Mouse (Mus musculus) hindbrain, embryonic 12.5 days (tissue): Measurements from ENCODE around the gene Dgkh. TPM values are rescaled to one million over a fixed set of nuclear protein-coding genes. Genes with fewer than 3 reads are reported as not detected.
"Not testable (repeated sequence)": the region's sequence is repeated elsewhere in the genome, so short reads cannot be mapped to it uniquely, and the experiment has no call there.

Experiments
- ATAC-seq: fragments of 200-750 bp; cut with Nextera tagmentation; 2 replicates; pipeline ENCODE4 v1.8.0; 2017; ENCODE audit warnings: moderate TSS enrichment; ENCODE audit not compliant: low FRiP score
- H3K27ac ChIP-seq: fragments of 300-500 bp; sonication (generic); 2 replicates; pipeline ENCODE4 v1.5.1; 2016; ENCODE audit warnings: mild to moderate bottlenecking
- H3K27me3 ChIP-seq: fragments of 300-500 bp; sonication (generic); 2 replicates; pipeline ENCODE4 v1.6.1; 2016; ENCODE audit warnings: mild to moderate bottlenecking
- H3K36me3 ChIP-seq: fragments of 300-500 bp; sonication (generic); 2 replicates; pipeline ENCODE4 v1.6.1; 2016; ENCODE audit warnings: mild to moderate bottlenecking
- H3K4me1 ChIP-seq: fragments of 300-500 bp; sonication (generic); 2 replicates; pipeline ENCODE4 v1.6.1; 2016
- H3K4me2 ChIP-seq: fragments of 300-500 bp; sonication (generic); replicated peaks from 2 replicates; pipeline ENCODE4 v1.6.1; 2016; ENCODE audit warnings: mild to moderate bottlenecking
- H3K4me3 ChIP-seq: fragments of 300-500 bp; sonication (generic); 2 replicates; pipeline ENCODE4 v1.5.1; 2016; ENCODE audit warnings: mild to moderate bottlenecking
- H3K9ac ChIP-seq: fragments of 300-500 bp; sonication (generic); 2 replicates; pipeline ENCODE4 v1.6.1; 2016; ENCODE audit warnings: mild to moderate bottlenecking, moderate library complexity
- H3K9me3 ChIP-seq: fragments of 300-500 bp; sonication (generic); replicated peaks from 2 replicates; pipeline ENCODE4 v1.6.1; 2016; ENCODE audit warnings: mild to moderate bottlenecking
- WGBS: fragments of 180-500 bp; shearing (Covaris S2); methylation state at CpG from one replicate; pipeline ENCODE4 v1.1.7; 2016; 5-methylcytosine and 5-hydroxymethylcytosine counted together
- polyA plus RNA-seq: library from polyadenylated mRNA; unstranded; fragments of >200 nt; fragmentation: Nextera tagmentation; extraction: Ambion mirVana; gene quantifications from 2 replicates; pipeline ENCODE4 v1.2.1, GENCODE M21; 2016

The Dgkh gene
- polyA plus RNA-seq, 1 experiment from 2014 or later: 2.8 TPM

- no peak overlapping the region for H3K9ac ChIP-seq
- H3K27me3 ChIP-seq: no peaks in the 10 kb centered on the region
- no peak overlapping the region for H3K27ac ChIP-seq
- H3K4me2 ChIP-seq: no peak overlapping the region
- H3K36me3 ChIP-seq: peaks cover 25% of the 10 kb centered on the region
- H3K9me3 ChIP-seq: no peaks in the 10 kb centered on the region
- 80% methylated on average over 13 of the region's 13 CpGs for WGBS
- no peak overlapping the region for H3K4me3 ChIP-seq
- no peaks in the 10 kb centered on the region for H3K4me1 ChIP-seq
- no peak for ATAC-seq
Observed at GRCm38 (mm10) chr14:78584222-78584621, 148.4 kb downstream of the Dgkh start.

- Histone ChIP-seq H3K9ac (no peak overlapping the region), H3K4me3 (no peak overlapping the region), H3K4me1 (no peaks in the 10 kb centered on the region), H3K27me3 (no peaks in the 10 kb centered on the region), H3K9me3 (no peaks in the 10 kb centered on the region), H3K4me2 (no peak overlapping the region), H3K36me3 (peaks cover 25% of the 10 kb centered on the region), H3K27ac (no peak overlapping the region)
- ATAC-seq: no peak
Observed at GRCm38 (mm10) chr14:78583168-78583567, 149.4 kb downstream of the Dgkh start.

GRCm38 (mm10) chr14:78575899-78576298 is 156.7 kb downstream of the Dgkh start:
- H3K4me3 ChIP-seq: no peak overlapping the region
- WGBS: 77% methylated on average over 13 of the region's 13 CpGs
- no peak for ATAC-seq
- H3K27ac ChIP-seq: no peak overlapping the region
- no peaks in the 10 kb centered on the region for H3K4me1 ChIP-seq
- H3K9me3 ChIP-seq: no peaks in the 10 kb centered on the region
- H3K9ac ChIP-seq: no peak overlapping the region
- no peaks in the 10 kb centered on the region for H3K27me3 ChIP-seq
- H3K4me2 ChIP-seq: no peak overlapping the region
- H3K36me3 ChIP-seq: peaks cover 12% of the 10 kb centered on the region; the same call in 1 of the 2 replicates

GRCm38 (mm10) chr14:78568410-78568809 is 164.2 kb downstream of the Dgkh start:
- Histone ChIP-seq H3K4me1 (peaks cover 2% of the 10 kb centered on the region; the same call in 1 of the 2 replicates), H3K36me3 (0 out of 2 replicates have a peak, but pooled peaks cover 2% of the 10 kb centered on the region), H3K9me3 (no peaks in the 10 kb centered on the region), H3K9ac (no peak overlapping the region), H3K27me3 (no peaks in the 10 kb centered on the region), H3K27ac (no peak overlapping the region), H3K4me3 (no peak overlapping the region), H3K4me2 (no peak overlapping the region)
- WGBS: 92% methylated on average over 5 of the region's 5 CpGs
- ATAC-seq: no peak

- Histone ChIP-seq H3K27me3 (no peaks in the 10 kb centered on the region), H3K9ac (no peak overlapping the region), H3K4me1 (peaks cover 2% of the 10 kb centered on the region; the same call in 1 of the 2 replicates), H3K4me3 (no peak overlapping the region), H3K4me2 (no peak overlapping the region), H3K36me3 (no peaks in the 10 kb centered on the region), H3K27ac (no peak overlapping the region), H3K9me3 (no peaks in the 10 kb centered on the region)
- 76% methylated on average over 4 of the region's 4 CpGs for WGBS
- ATAC-seq: no peak
Observed at GRCm38 (mm10) chr14:78566431-78566830, 166.1 kb downstream of the Dgkh start.

GRCm38 (mm10) chr14:78564292-78564691 is 168.3 kb downstream of the Dgkh start:
- H3K27me3 ChIP-seq: no peaks in the 10 kb centered on the region
- H3K4me2 ChIP-seq: no peak overlapping the region
- H3K4me1 ChIP-seq: peaks cover 2% of the 10 kb centered on the region; the same call in 1 of the 2 replicates
- H3K27ac ChIP-seq: no peak overlapping the region
- no peaks in the 10 kb centered on the region for H3K9me3 ChIP-seq
- H3K9ac ChIP-seq: no peak overlapping the region
- H3K4me3 ChIP-seq: no peak overlapping the region
- WGBS: 74% methylated on average over 2 of the region's 2 CpGs
- no peak for ATAC-seq
- H3K36me3 ChIP-seq: no peaks in the 10 kb centered on the region

GRCm38 (mm10) chr14:78563211-78563610 is 169.4 kb downstream of the Dgkh start:
- 81% methylated on average over 7 of the region's 7 CpGs for WGBS
- ATAC-seq: no peak
- H3K4me3 ChIP-seq: no peak overlapping the region

GRCm38 (mm10) chr14:78562121-78562520 is 170.5 kb downstream of the Dgkh start:
- WGBS: 86% methylated on average over 4 of the region's 4 CpGs
- no peaks in the 10 kb centered on the region for H3K36me3 ChIP-seq
- H3K9ac ChIP-seq: no peak overlapping the region
- no peak for ATAC-seq
- no peak overlapping the region for H3K27ac ChIP-seq
- H3K4me2 ChIP-seq: no peak overlapping the region
- no peak overlapping the region for H3K4me3 ChIP-seq
- H3K4me1 ChIP-seq: peaks cover 2% of the 10 kb centered on the region; the same call in 1 of the 2 replicates
- no peaks in the 10 kb centered on the region for H3K27me3 ChIP-seq
- H3K9me3 ChIP-seq: no peaks in the 10 kb centered on the region

More at GRCm38 (mm10) chr14:78563211-78563610, 169.4 kb downstream of the Dgkh start:
- Histone ChIP-seq H3K36me3 (no peaks in the 10 kb centered on the region), H3K27ac (no peak overlapping the region), H3K9me3 (no peaks in the 10 kb centered on the region), H3K4me2 (no peak overlapping the region), H3K4me1 (peaks cover 2% of the 10 kb centered on the region; the same call in 1 of the 2 replicates), H3K9ac (no peak overlapping the region), H3K27me3 (no peaks in the 10 kb centered on the region)

- H3K36me3 ChIP-seq: no peaks in the 10 kb centered on the region
- no peak overlapping the region for H3K4me2 ChIP-seq
- no peaks in the 10 kb centered on the region for H3K27me3 ChIP-seq
- no peak overlapping the region for H3K27ac ChIP-seq
- 95% methylated on average over 8 of the region's 8 CpGs for WGBS
- no peak overlapping the region for H3K4me3 ChIP-seq
- H3K9ac ChIP-seq: no peak overlapping the region
- no peak for ATAC-seq
- no peaks in the 10 kb centered on the region for H3K9me3 ChIP-seq
- H3K4me1 ChIP-seq: no peaks in the 10 kb centered on the region
Observed at GRCm38 (mm10) chr14:78559042-78559441, 173.5 kb downstream of the Dgkh start.

- H3K36me3 ChIP-seq, H3K27ac ChIP-seq: not testable (repeated sequence)
Observed at GRCm38 (mm10) chr14:78554830-78555229, 177.7 kb downstream of the Dgkh start.

GRCm38 (mm10) chr14:78553661-78554060 is 178.9 kb downstream of the Dgkh start:
- Histone ChIP-seq H3K9ac (no peak overlapping the region), H3K4me1 (no peaks in the 10 kb centered on the region), H3K9me3 (no peaks in the 10 kb centered on the region), H3K36me3 (no peaks in the 10 kb centered on the region), H3K27me3 (no peaks in the 10 kb centered on the region), H3K4me2 (no peak overlapping the region), H3K4me3 (no peak overlapping the region), H3K27ac (no peak overlapping the region)
- ATAC-seq: no peak
- 97% methylated on average over 6 of the region's 6 CpGs for WGBS

More at GRCm38 (mm10) chr14:78554830-78555229, 177.7 kb downstream of the Dgkh start:
- not testable (repeated sequence) for H3K27me3 ChIP-seq, H3K4me2 ChIP-seq, H3K4me1 ChIP-seq, H3K9ac ChIP-seq, H3K4me3 ChIP-seq, ATAC-seq, H3K9me3 ChIP-seq
- WGBS: 73% methylated on average over 3 of the region's 3 CpGs

GRCm38 (mm10) chr14:78548807-78549206 is 183.8 kb downstream of the Dgkh start:
- Histone ChIP-seq H3K9me3 (no peaks in the 10 kb centered on the region), H3K27me3 (no peaks in the 10 kb centered on the region), H3K36me3 (no peaks in the 10 kb centered on the region), H3K27ac (no peak overlapping the region), H3K9ac (no peak overlapping the region), H3K4me2 (no peak overlapping the region), H3K4me1 (no peaks in the 10 kb centered on the region), H3K4me3 (no peak overlapping the region)
- no peak for ATAC-seq
- 86% methylated on average over 6 of the region's 6 CpGs for WGBS

- H3K27ac ChIP-seq: no peak overlapping the region
- no peak overlapping the region for H3K4me3 ChIP-seq
- no peaks in the 10 kb centered on the region for H3K27me3 ChIP-seq
- H3K9me3 ChIP-seq: no peaks in the 10 kb centered on the region
- peaks cover 7% of the 10 kb centered on the region for H3K4me1 ChIP-seq
- 68% methylated on average over 3 of the region's 3 CpGs for WGBS
- no peaks in the 10 kb centered on the region for H3K36me3 ChIP-seq
- no peak overlapping the region for H3K4me2 ChIP-seq
- ATAC-seq: no peak
- no peak overlapping the region for H3K9ac ChIP-seq
Observed at GRCm38 (mm10) chr14:78541319-78541718, 191.3 kb downstream of the Dgkh start.
